Mouse (Mus musculus): ENCODE data around the gene Esp22.
"Not testable (repeated sequence)": the region's sequence is repeated elsewhere in the genome, so short reads cannot be mapped to it uniquely, and the experiment has no call there.

Gene Esp22

DNA sequence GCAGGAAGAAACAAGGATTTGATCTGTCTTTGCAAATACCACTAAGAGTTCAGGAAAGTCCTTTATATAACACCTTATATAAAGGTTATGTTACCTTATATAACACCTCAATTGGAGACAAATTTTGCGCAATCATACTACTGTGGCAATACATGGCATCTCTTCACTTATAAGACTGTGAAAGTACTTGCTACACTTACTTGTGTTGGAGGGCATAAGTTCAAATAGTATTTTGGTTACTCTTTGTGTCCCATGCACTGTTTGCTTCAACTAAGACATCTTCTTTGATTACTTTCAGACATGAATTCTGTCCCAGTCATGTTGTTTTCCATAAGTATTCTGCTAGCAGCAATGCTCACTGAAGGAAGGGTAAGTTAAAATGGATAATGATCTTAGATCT lies at the start of gene Esp22:
Esp22 (plus strand) TSS at position 301 of the 400 bp plus-strand sequence.
- no peak for DNase-seq (ENCODE audit: inconsistent ontology term)

- no peak for DNase-seq (ENCODE audit: inconsistent ontology term)
These were observed 31.5 kb upstream of the Esp22 start for GRCm38 (mm10) chr17:39063641-39064040.

GRCm38 (mm10) chr17:39076937-39077336 lies 18.2 kb upstream of the Esp22 start, which contains the start of gene Esp23:
Esp23 (minus strand) TSS chr17:39077037.
- no peak for DNase-seq (ENCODE audit: inconsistent ontology term)

DNA sequence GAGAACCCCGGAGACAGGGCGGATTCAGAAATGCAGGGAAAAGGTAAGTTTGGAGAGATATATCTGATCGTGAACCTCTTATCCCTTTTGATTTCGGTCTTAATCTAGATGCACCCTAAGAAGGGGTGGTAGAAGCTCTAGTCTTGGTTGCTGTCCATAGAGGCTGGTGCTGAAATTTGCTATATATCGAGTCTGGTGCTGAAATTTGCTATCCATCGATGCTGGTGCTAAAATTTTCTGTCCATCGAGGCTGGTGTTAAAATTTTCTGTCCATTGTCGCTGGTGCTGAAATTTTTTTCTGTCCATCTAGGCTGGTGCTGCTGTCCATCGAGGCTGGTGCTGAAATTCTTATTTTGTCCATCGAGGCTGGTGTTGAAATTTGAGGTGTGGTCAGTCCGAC lies 12.0 kb downstream of the Esp22 start:
- not testable (repeated sequence) for DNase-seq (ENCODE audit: inconsistent ontology term)

DNA sequence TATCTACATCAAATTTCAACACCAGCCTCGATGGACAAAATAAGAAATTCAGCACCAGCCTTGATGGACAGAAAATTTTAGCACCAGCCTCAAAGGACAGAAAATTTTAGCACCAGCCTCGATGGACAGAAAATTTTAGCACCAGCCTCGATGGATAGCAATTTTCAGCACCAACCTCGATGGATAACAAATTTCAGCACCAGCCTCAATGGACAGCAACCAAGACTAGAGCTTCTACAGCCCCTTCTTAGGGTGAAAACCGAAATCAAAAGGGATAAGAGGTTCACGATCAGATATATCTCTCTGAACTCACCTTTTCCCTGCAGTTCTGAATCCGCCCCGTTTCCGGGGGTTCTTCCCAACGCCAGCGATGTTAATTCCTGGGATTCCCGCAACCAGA lies 34.0 kb downstream of the Esp22 start:
- not testable (repeated sequence) for DNase-seq (ENCODE audit: inconsistent ontology term)
